Mouse (Mus musculus) adrenal gland, adult 2 months (tissue): ENCODE results near the gene Tnp1. TPM values are rescaled to one million over a fixed set of nuclear protein-coding genes. Genes with fewer than 3 reads are reported as not detected.

Experiments used
- DNase-seq: peaks from one replicate; pipeline ENCODE4 v3.0.0; 2021
- polyA plus RNA-seq: library from polyadenylated mRNA; depleted of rRNA; stranded (reverse); fragments of >200 nt; gene quantifications from 2 replicates; pipeline ENCODE4 v1.2.3, GENCODE M21; 2012; rRNA removed
- total RNA-seq, 2 experiments: library from RNA; stranded (reverse); gene quantifications; 2 replicates each; pipeline ENCODE4 v1.2.3; 2021

Tnp1 gene
- total and polyA plus RNA-seq, 3 experiments: not detected

DNA sequence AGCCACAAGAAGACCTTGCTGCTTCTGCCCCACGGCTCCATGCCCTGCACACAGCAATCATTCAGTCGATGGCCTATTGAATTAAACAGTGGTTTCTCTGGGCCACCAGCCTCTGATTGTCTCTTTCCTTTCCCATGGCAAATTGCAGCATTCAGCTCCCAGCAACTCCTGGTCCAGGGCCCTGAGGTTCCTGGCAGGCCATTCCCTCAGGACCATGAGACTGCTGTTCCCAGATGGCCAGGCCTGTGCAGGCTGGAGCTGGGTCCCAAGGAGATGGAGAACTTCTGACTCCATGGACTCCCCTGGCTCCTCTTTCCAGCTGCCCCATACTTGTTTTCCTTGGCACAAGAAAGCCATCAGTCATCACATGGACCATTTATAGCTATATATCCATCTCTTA, 10.8 kb downstream of the Tnp1 start:
- no peak for DNase-seq

DNA sequence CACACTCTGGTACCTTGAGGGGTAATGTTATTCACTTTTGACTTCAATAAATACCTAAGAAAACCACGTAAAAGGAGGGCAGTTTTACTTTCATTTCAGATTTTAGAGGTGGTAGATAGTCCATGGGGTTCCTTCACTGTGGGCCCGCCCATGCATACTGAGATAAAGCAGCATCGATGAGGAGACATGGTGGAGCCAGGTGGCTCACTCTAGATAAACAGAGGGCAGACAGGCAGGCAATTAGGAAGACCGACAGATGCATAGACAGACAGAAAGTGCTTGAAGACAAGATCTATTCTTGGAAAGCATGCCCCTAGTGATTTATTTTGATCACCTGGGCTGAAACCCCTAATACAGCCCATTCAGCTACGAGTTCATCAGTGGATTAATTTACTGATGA, 13.1 kb downstream of the Tnp1 start:
- no peak for DNase-seq

DNA sequence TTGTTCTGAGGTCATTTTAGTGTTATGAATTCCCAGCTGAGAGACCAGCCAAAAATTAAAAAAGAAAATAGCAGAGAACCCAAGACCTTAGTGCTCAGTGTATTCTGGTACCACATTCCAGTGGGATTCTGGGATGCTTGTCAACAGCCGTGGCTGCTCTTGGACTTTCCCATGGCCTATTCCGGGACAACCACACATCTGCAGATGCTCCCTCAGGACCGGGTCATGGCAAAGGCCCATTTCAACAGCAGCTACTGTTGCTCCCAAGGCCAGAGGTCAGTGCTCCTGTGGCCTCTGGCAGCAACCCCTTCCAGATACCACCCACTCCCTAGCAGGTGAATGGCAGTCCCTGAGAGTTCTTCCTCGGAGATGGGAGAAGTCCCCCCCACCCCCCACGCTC, 13.7 kb downstream of the Tnp1 start:
- no peak for DNase-seq

DNA sequence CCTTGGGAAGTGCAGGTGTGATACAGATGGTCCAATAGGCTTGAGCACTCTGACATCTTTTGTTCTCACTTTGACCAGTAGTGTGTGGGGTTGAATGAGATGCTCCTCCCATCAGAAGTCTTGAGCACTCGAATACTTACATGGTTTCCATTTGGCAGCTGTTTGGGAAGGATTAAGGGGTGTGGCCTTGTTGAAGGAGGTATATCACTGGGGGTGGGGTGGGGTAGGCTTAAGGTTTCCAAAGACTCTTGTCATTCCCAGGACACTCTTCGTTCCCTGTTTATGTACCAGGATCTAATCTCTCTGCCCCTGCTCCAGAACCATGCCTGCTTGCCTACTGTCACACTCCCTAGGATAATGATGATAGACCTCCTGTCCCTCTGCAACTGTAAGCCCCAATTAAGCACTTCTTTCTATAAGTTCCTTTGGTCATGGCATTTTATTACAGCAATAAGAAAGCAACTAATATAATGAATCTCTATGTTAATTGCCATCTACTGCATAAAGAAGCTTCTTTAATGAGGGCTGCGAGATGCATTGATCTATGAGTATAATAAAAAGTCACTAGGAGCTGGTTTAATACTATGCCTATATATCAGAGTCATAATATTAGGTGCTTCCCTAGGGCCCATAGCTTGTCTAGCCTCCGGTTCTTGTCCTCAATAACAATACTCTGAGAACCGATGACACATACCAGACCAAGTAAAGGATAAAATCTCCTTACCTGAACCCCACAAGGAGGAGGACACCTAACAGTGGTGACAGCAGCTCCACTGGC, 20.8 kb downstream of the Tnp1 start:
- DNase-seq: no peak

DNA sequence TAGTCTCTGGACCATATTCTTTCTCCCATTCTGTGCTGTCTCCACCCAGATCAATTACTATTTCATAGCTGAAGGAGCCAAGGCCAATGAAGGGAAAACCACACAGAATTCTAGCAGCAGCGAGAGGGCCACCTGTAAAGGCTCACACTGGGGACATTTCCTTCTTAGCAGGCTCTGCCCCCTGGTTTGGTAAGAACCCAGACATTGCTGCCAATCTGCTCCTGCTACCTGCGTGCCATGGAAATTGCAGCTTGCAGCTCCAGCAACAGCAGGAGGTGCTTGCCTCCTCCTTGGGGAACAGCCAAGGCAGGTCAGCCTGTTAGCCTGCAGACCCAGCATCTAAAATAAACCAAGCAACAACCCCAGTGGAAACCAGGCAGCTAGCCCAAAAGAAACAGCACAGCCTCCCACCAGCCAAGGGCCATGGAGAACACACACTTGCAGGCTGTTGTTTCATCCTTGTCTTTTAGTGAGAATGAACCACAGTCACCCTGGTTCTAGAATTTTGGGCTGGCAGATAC, 22.7 kb downstream of the Tnp1 start:
- DNase-seq: no peak

DNA sequence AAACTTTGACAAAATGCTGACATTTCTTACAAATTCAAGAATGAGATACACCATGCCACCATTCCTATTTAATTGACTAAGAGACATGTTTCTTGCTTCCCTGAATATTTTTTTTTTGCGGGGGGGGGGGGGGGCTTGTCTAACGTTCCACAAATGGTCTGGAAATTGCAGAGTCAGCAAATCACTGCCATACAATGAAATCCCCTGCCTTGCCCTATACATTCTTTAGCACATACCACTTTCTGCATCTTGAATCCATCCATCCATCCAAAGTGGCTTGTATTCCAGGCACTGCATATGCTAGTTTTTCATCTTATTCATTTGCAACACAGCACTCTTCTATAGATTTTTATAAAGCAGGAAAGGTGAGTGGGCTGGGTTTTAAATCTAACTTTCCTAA, 23.5 kb downstream of the Tnp1 start:
- no peak for DNase-seq

DNA sequence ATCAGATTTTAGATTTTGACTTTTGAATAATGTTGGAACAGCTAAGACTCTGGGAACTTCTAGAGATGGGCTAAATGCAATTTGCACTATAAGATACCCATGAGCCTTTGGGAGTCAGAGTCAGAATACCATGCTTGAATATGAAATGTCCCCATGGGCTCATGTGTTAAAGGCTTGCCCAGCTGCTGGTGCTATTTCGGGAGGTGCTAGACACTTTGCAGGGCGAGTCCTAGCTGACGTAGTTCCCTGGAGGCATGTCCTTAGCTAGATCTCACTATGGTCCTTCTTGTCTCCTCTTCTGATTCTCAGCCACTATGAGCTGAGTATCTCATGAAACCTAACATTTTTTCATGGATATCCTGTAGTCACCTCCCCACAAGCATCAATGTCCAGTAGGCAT, 26.8 kb downstream of the Tnp1 start:
- DNase-seq: no peak

DNA sequence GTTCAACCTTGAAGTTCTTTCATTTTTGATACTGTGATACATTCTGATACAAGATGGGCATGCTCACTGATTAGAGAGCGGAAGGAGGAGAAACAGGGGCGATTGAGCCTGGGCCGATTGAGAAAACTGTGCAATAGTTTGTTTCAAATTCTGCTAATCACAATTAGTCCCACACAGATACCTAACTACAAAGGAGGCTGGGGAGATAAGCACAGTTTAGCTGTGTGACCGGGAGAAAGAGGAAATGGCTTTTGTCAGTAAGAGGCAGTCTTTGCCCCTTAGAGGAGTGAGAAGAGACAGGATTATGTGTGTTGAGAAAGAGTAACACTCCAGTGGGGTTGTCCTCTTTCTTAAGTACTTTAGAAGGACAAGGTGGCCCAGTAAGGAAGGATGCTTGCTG, 29.0 kb downstream of the Tnp1 start:
- DNase-seq: no peak

DNA sequence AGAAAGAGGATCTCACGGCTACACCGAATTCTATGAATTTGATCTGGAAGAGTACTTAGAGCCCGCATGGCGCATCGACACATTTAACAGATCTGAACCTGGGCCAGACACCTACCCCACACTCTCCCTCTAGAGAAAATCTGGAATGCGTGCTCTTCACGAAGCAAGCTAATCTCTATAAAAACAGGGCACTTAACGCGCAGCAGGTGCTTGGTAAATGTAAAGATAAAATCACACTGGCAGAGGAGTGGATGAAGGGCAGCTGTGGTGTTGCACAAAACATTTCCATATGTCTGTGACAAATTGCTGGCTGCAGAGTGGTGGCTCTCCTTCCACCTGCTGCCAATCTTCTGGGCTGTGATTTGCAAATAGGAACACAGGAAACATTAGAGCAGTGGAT, 36.8 kb downstream of the Tnp1 start:
- no peak for DNase-seq

DNA sequence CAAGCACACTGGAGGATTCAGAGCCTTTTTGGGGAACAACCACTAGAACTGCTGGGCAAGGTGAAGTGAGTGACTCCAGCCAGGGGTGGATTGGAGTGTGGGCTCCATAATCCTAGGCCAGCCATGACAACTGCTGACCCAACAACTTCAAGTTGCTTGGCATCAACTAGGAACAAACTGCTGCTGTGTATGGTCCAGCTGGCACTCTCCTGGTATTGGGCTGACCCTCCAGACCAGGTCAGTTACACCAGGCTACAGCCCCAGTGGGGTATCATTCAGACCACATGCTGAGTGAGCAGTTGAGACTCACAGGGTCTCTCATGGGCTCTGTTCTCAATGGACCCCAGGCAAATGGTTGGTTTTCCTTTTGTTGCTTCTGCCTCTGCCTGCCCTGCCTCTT, 41.5 kb downstream of the Tnp1 start:
- no peak for DNase-seq

DNA sequence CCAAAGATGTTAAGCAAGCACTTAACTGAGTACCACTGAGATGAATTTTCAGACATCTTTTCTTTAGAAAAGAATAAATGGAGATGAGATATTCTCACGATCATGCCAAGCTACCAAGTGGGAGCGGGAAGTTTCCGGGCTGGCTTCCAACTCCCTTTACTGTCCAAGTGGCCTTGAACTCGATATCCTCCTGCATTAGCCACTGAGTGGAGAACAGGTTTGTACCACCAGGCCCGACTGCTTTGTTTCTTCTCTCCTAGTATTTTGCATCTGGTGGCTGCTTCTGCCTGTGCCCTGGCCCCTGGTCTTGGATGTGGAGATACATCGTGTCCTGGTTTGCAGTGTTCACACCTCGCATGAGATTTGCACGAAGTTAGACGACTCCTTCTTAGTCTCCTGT, 45.2 kb downstream of the Tnp1 start:
- peak; percentile 54 for DNase-seq

DNA sequence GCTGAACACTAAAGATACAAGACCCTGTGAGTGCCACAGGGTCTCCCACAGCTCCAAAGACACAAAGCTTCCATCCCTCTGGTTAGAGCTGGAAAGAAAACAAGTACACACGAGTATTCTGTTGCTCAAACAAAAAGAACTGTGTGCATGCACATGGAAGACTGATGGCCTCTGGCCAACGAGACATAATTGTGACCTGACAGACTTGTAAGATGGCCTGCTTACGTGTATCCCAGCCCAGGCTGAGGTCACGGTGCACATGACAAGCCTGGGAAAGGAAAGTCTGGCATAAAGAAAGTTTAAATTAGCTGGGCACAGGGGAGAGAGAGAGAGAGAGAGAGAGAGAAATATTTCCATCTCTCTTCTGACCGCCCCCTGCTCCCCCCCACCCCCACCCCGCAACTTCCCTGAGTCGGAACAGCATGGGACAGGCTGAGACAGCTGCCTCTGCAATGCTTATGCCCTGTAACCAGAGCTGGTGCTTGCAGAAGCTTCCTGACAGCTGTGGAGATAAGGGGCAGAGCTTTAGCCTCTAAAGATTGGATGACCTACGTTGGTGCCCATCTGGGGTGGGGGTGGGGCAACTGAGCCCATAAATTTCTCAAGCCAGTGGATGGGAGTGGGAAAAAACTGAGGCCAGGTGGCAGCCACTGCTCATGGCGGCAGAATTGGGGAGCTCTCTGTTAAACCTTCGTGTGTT, 46.4 kb downstream of the Tnp1 start:
- no peak for DNase-seq

DNA sequence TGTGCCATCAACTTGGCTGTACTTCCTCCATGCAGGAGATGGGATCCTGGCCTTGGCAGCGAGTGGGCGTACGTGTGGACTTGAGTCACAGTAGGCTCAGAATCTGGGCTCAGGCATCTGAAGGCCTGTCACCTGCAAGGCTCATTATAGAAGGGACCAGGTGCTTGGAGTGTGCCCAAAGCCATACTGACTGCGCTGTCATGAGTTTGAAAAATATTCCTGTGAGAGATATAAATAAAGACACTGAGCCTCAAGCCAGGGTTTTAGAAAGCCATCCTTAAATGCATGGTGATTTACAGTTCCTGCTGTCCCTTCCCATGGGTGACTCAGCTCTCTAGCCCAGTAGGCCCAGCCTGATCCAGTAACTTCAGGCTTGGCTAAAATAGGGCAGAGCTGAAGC, 49.3 kb downstream of the Tnp1 start:
- peak; percentile 49 for DNase-seq

Other genes starting within 250 kb of the Tnp1 start
- 1 to 10 TPM; 2.0 to 4.1 TPM for gene Igfbp2, start 191.4 kb downstream of the Tnp1 start, total RNA-seq
- gene Igfbp2, start 191.4 kb downstream of the Tnp1 start, polyA plus RNA-seq: 12.6 and 13.0 TPM in 2 replicates
- 100 to 1,000 TPM in 1 of 2 experiments, 10 to 100 TPM in 1; 87.4 to 179 TPM for gene Igfbp5, start 141.0 kb downstream of the Tnp1 start, total RNA-seq
- 31.2 and 32.3 TPM in 2 replicates for gene Igfbp5, start 141.0 kb downstream of the Tnp1 start, polyA plus RNA-seq